Mouse (Mus musculus): Measurements from ENCODE around the gene Hcfc2. TPM values are rescaled to one million over a fixed set of nuclear protein-coding genes. Genes with fewer than 3 reads are reported as not detected.

Gene Hcfc2
- polyA plus RNA-seq (2015; fragmentation: Illumina TruSeq; extraction: RNeasy Lipid Tissue Mini Kit (QIAGEN cat#74804); ENCODE audit: insufficient read depth, low read depth, low replicate concordance), result 6.9 TPM

DNA sequence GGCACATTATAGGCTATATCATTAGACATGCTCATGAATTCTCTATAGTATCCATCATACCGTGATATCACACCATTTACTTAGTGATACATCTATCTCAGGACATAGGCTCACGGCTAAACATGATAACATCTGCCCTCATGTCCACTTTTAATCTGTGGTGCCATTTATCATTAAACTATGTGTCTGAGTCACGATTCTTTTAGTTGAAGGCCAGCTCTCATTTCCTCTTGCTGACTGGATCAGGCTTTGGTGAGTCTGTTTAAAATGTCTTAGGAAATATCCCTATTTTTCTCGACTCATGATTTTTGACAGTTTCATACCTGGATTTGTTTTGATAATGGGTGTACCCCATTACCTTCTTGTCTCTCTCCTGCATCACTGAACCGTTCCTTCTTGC lies at the start of gene Hcfc2:
Gene Hcfc2, plus strand, starts transcription at position 205 of the 400 bp plus-strand sequence.

DNA sequence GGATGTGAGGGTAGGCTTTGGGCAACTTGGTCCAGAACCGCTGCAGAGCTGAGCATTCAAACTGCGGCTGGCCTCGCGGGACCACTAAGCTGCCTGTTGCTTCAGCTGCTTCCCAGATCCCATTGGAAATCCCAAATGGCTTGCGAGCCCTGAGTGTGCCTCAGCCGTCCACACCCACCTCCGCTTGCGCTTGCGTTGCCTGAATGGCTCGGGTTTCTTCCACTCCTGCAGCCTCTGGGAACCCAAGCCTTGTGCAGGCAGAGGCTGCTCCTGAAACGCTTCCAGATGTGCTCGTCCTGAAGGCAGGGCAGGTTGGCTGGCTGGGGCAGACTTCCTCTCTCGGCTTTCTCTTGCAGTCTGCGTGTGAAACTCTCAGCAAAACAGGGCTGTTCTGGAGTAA lies 5.5 kb upstream of the Hcfc2 start, which contains the start of gene Glt8d2:
Gene Glt8d2, minus strand, starts transcription at position 157 of the 400 bp plus-strand sequence.

DNA sequence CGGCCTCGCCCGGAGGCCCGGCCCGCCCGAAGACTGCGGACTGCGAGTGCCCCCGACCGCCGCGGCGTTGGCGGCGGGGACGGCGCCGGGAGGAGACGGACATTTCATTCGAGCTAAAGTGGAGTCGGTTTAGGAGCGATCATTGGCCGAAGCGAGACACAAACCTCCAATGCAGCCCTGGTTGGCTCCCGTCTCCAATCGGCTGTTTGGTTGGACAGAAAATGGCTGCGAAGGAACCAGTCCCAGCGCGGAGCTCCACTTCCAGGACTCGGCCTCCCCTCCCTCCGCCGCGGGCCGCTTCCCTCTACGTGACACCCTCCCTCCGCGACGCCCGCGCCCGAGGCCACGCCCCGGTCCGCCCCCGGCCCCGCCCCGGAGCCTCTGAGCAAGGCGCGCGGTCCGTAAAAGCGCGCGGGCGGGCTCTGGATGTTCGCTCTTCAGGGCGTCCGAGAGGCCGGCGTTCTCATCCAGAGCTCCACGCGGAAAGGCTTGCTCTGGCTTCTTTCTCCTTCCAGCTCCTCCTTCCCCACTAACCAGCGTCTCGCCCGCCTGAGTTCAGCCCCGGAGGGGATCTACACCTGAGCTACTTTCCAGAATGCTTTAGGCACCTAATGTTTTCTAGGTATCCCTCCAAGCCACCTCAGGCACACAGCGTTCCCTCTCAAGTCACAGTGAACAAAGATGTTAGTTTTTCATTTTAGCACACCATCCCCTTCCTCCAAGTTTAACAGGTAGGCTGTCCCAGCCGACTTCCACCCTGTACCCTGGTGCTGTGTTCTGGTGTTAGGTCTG lies 68.1 kb downstream of the Hcfc2 start, which contains the start of gene Nfyb:
Gene Nfyb, minus strand, starts transcription at position 305 of the 792 bp plus-strand sequence.

Other genes starting within 250 kb of the Hcfc2 start
- not detected for gene Gm1553, start 203.5 kb upstream of the Hcfc2 start, polyA plus RNA-seq (2015; fragmentation: Illumina TruSeq; extraction: RNeasy Lipid Tissue Mini Kit (QIAGEN cat#74804); ENCODE audit: insufficient read depth, low read depth, low replicate concordance)
- gene 1190007I07Rik, start 72.9 kb upstream of the Hcfc2 start, polyA plus RNA-seq (2015; fragmentation: Illumina TruSeq; extraction: RNeasy Lipid Tissue Mini Kit (QIAGEN cat#74804); ENCODE audit: insufficient read depth, low read depth, low replicate concordance), result 4.6 TPM
- gene Tdg, start 66.3 kb upstream of the Hcfc2 start, polyA plus RNA-seq (2015; fragmentation: Illumina TruSeq; extraction: RNeasy Lipid Tissue Mini Kit (QIAGEN cat#74804); ENCODE audit: insufficient read depth, low read depth, low replicate concordance), result 6.7 TPM
- gene Glt8d2, start 5.5 kb upstream of the Hcfc2 start, polyA plus RNA-seq (2015; fragmentation: Illumina TruSeq; extraction: RNeasy Lipid Tissue Mini Kit (QIAGEN cat#74804); ENCODE audit: insufficient read depth, low read depth, low replicate concordance), result 2.2 TPM
- gene Nfyb, start 68.0 kb downstream of the Hcfc2 start, polyA plus RNA-seq (2015; fragmentation: Illumina TruSeq; extraction: RNeasy Lipid Tissue Mini Kit (QIAGEN cat#74804); ENCODE audit: insufficient read depth, low read depth, low replicate concordance), result 7.1 TPM
- 8.4 TPM for gene Txnrd1, start 137.8 kb downstream of the Hcfc2 start, polyA plus RNA-seq (2015; fragmentation: Illumina TruSeq; extraction: RNeasy Lipid Tissue Mini Kit (QIAGEN cat#74804); ENCODE audit: insufficient read depth, low read depth, low replicate concordance)
- not detected for gene Eid3, start 170.5 kb downstream of the Hcfc2 start, polyA plus RNA-seq (2015; fragmentation: Illumina TruSeq; extraction: RNeasy Lipid Tissue Mini Kit (QIAGEN cat#74804); ENCODE audit: insufficient read depth, low read depth, low replicate concordance)

Measured in pancreas, adult 10 weeks (tissue).